Mouse (Mus musculus) urinary bladder, postnatal 14 days (tissue): Measurements from ENCODE around the gene Esp24.
"Not testable (repeated sequence)": the region's sequence is repeated elsewhere in the genome, so short reads cannot be mapped to it uniquely, and the experiment has no call there.

Experiments used
- DNase-seq: peaks from one replicate; pipeline ENCODE4 v3.0.0; 2021; ENCODE audit warnings: low spot score

The Esp24 gene

GRCm38 (mm10) chr17:39036395-39036794, at the start of gene Esp24:
TSS of gene Esp24 (plus strand) at chr17:39036695.
- DNase-seq, result not testable (repeated sequence)

- no peak for DNase-seq
Measured at GRCm38 (mm10) chr17:39009846-39010245, 26.6 kb upstream of the Esp24 start.

GRCm38 (mm10) chr17:39010675-39011638, 25.5 kb upstream of the Esp24 start:
- DNase-seq, result no peak

- DNase-seq, result no peak
Measured at GRCm38 (mm10) chr17:39017184-39017583, 19.3 kb upstream of the Esp24 start.

GRCm38 (mm10) chr17:39043241-39043640, 6.7 kb downstream of the Esp24 start, which contains the start of gene Gm21903:
TSS of gene Gm21903 (minus strand) at chr17:39043341.
- DNase-seq, result no peak

GRCm38 (mm10) chr17:39063641-39064040, 27.1 kb downstream of the Esp24 start:
- DNase-seq, result no peak

- no peak for DNase-seq
Measured at GRCm38 (mm10) chr17:39076937-39077336, 40.4 kb downstream of the Esp24 start, which contains the start of gene Esp23. TSS of gene Esp23 (minus strand) at chr17:39077037.
